Mouse (Mus musculus): ENCODE data around the gene Atg9a.
A peak's percentile ranks its signal among the peaks of the same experiment; 100 is the strongest.

The Atg9a gene

GRCm38 (mm10) chr1:75215785-75216184 lies 23.8 kb upstream of the Atg9a start:
- no peak for DNase-seq (ENCODE audit: low spot score)

- no peak for DNase-seq (ENCODE audit: low spot score)
Observed at GRCm38 (mm10) chr1:75214886-75215285, 22.9 kb upstream of the Atg9a start.

GRCm38 (mm10) chr1:75214442-75214841 lies 22.4 kb upstream of the Atg9a start:
- DNase-seq (ENCODE audit: low spot score) = peak; percentile 23

- no peak for DNase-seq (ENCODE audit: low spot score)
Observed at GRCm38 (mm10) chr1:75213096-75213495, 21.1 kb upstream of the Atg9a start.

GRCm38 (mm10) chr1:75212542-75212941 lies 20.5 kb upstream of the Atg9a start:
- no peak for DNase-seq (ENCODE audit: low spot score)

GRCm38 (mm10) chr1:75211141-75211708 lies 19.2 kb upstream of the Atg9a start:
- DNase-seq (ENCODE audit: low spot score) = no peak

- DNase-seq (ENCODE audit: low spot score) = peak; percentile 98
Observed at GRCm38 (mm10) chr1:75210136-75211087, 18.4 kb upstream of the Atg9a start, which contains the start of the genes Glb1l and Stk16. Gene Glb1l (minus strand): TSS chr1:75210813. Gene Stk16 (plus strand): TSS chr1:75210838.

GRCm38 (mm10) chr1:75208967-75209678 lies 17.1 kb upstream of the Atg9a start:
- DNase-seq (ENCODE audit: low spot score) = peak; percentile 19

- DNase-seq (ENCODE audit: low spot score) = no peak
Observed at GRCm38 (mm10) chr1:75201236-75201635, 9.2 kb upstream of the Atg9a start.

- DNase-seq (ENCODE audit: low spot score) = no peak
Observed at GRCm38 (mm10) chr1:75192452-75192851, 456 bp upstream of the Atg9a start.

- DNase-seq (ENCODE audit: low spot score) = no peak
Observed at GRCm38 (mm10) chr1:75191258-75191621, 756 bp downstream of the Atg9a start.

GRCm38 (mm10) chr1:75190577-75190976 lies 1.4 kb downstream of the Atg9a start:
- DNase-seq (ENCODE audit: low spot score) = no peak

- DNase-seq (ENCODE audit: low spot score) = no peak
Observed at GRCm38 (mm10) chr1:75187914-75188483, 4.0 kb downstream of the Atg9a start.

- DNase-seq (ENCODE audit: low spot score) = no peak
Observed at GRCm38 (mm10) chr1:75187126-75187525, 4.9 kb downstream of the Atg9a start.

GRCm38 (mm10) chr1:75185495-75185894 lies 6.5 kb downstream of the Atg9a start:
- no peak for DNase-seq (ENCODE audit: low spot score)

GRCm38 (mm10) chr1:75182160-75182559 lies 9.8 kb downstream of the Atg9a start:
- no peak for DNase-seq (ENCODE audit: low spot score)

GRCm38 (mm10) chr1:75181377-75181870 lies 10.6 kb downstream of the Atg9a start:
- DNase-seq (ENCODE audit: low spot score) = no peak

- no peak for DNase-seq (ENCODE audit: low spot score)
Observed at GRCm38 (mm10) chr1:75180741-75181140, 11.3 kb downstream of the Atg9a start.

- DNase-seq (ENCODE audit: low spot score) = peak; percentile 95
Observed at GRCm38 (mm10) chr1:75180105-75180590, 11.8 kb downstream of the Atg9a start, which contains the start of gene Abcb6. Gene Abcb6 (minus strand): TSS chr1:75180392.

GRCm38 (mm10) chr1:75179334-75180104 lies 12.5 kb downstream of the Atg9a start:
- peak; percentile 13 for DNase-seq (ENCODE audit: low spot score)
